Mouse (Mus musculus) testis, adult 2 months (tissue): ENCODE results near the gene Sorcs2.

Experiments used
- CTCF ChIP-seq: fragments of 200-500 bp; IDR thresholded peaks from 2 replicates; pipeline ENCODE4 v1.5.1; 2012; ENCODE audit warnings: low read depth, mild to moderate bottlenecking, inconsistent platforms, low read length, moderate library complexity; ENCODE audit not compliant: control insufficient read depth, insufficient read depth, insufficient replicate concordance
- POLR2A ChIP-seq: fragments of 200-500 bp; IDR thresholded peaks from 2 replicates; pipeline ENCODE4 v1.6.1; 2012; ENCODE audit warnings: low read depth, mild to moderate bottlenecking, inconsistent platforms, low read length, moderate library complexity; ENCODE audit not compliant: control insufficient read depth

DNA sequence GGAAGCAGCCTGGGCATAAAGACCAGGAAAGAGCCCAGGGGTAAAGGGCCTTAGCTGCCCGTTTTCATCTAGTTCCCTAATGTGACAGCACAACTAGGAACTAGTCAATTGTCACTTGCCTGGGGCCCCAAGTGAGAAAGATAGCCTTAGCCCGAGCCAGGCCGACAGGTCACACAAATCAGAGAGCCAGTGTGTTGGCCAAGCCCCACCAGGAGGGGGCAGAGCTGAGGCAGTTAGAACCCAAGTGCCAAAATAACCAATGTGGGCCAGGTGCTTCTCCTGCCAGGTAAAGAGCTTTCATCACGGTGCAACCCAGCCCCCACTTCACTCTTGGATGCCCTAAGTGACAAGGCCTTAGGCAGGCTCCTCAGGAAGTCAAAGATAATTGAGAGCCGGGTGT, 106.7 kb downstream of the Sorcs2 start:
- TF ChIP-seq CTCF (peak; percentile 58; the same call in 1 of the 2 replicates), POLR2A (no peak)
